ENCODE assay signal across 8 mouse cellular contexts in genomic region chr2:130664102-130664701, GRCm38 (mm10). TPM values are rescaled to one million over a fixed set of nuclear protein-coding genes. Genes with fewer than 3 reads are reported as not detected.
DNase-seq lines count a peak whose midpoint lies in the region; ATAC-seq and TF ChIP-seq lines count a peak whose summit lies in the region.

Gene Ddrgk1 (minus strand): TSS chr2:130664659.

- H3K9ac ChIP-seq in hindbrain, embryonic 13.5 days = peak within 1 kb of the TSS; percentile 85

- H3K4me2 ChIP-seq in hindbrain, embryonic 13.5 days = peak within 1 kb of the TSS; percentile 76

- ATAC-seq in Patski = peak; percentile 88
- ATAC-seq in hindbrain, embryonic 13.5 days (ENCODE audit: low FRiP score) = peak; percentile 96

- H3K9me3 ChIP-seq in hindbrain, embryonic 13.5 days = no peaks in the 10 kb centered on the region

- H3K4me3 ChIP-seq in hindbrain, embryonic 13.5 days = peak within 1 kb of the TSS; percentile 55

- H3K27ac ChIP-seq in hindbrain, embryonic 13.5 days = peak within 1 kb of the TSS; percentile 99

- CTCF ChIA-PET in Patski (lab: Charles Lee) = interaction anchor here (0.9 to 1.3 kb wide), 2 partner anchors 29 to 51 kb away, joined by 3 read pairs; no protein-coding TSS in a partner anchor

- in situ Hi-C loops in Patski (cut with MboI; ENCODE audit: low pct_unique_long_range_greater_than_20kb) = no loop called here

- no peaks in the 10 kb centered on the region for H3K27me3 ChIP-seq in Patski
- H3K27me3 ChIP-seq in hindbrain, embryonic 13.5 days = no peaks in the 10 kb centered on the region

- WGBS in hindbrain, embryonic 13.5 days = 0% methylated on average over 40 of the region's 40 CpGs

- POLR2A ChIA-PET in Patski (lab: Charles Lee) = no interaction called here

- TF ChIP-seq CTCF in Patski (IDR thresholded peaks at IDR 0.05) = no peak

- peaks cover 31% of the 10 kb centered on the region for H3K36me3 ChIP-seq in hindbrain, embryonic 13.5 days

- H3K4me1 ChIP-seq in hindbrain, embryonic 13.5 days (replicated peaks) = peaks cover 42% of the 10 kb centered on the region

- DNase-seq in Patski (ENCODE audit: low read depth, low spot score) = peak; percentile 58
- peak; percentile 93 to 95 for DNase-seq in cerebellum, postnatal 14 days
- peak; percentile 88 to 93 for DNase-seq in frontal cortex, postnatal 14 days (ENCODE audit: low spot score in 2 of 2)
- peak; percentile 80 to 92 for DNase-seq in layer of hippocampus, postnatal 25 days (ENCODE audit: extremely low spot score in 1 of 2, low spot score in 1 of 2)
- peak; percentile 91 for DNase-seq in lung, postnatal 25 days (ENCODE audit: low spot score)
- DNase-seq in retina, embryonic 14.5 days (ENCODE audit: low spot score) = peak; percentile 94
- DNase-seq in thymus, postnatal 4 days = peak; percentile 90

RNA-seq across cellular contexts. Expression of gene Ddrgk1, which starts in this region (rescaled TPM):
- 138 TPM for polyA plus RNA-seq in Patski (2021)
- polyA plus RNA-seq in hindbrain, embryonic 13.5 days (2015; fragmentation: Nextera tagmentation; extraction: Ambion mirVana) = 72.0 and 74.1 TPM in 2 replicates
- 10 to 100 TPM; 84.1 to 88.1 TPM for total RNA-seq in layer of hippocampus, postnatal 25 days (2021)

Comparison
In these comparisons a context has a peak if more than half of its experiments do, and no peak if none do; other contexts are left out.
1. Peak in every context shown above with its lines: DNase-seq, ATAC-seq, H3K4me3 ChIP-seq and H3K27ac ChIP-seq.